Mouse (Mus musculus): ENCODE measurements around the gene Pitpnc1.

Pitpnc1 gene

GRCm38 (mm10) chr11:107237532-107237931 lies 233.0 kb downstream of the Pitpnc1 start:
- DNase-seq (ENCODE audit: low spot score in 2 of 2), result no peak

- DNase-seq (ENCODE audit: low spot score in 2 of 2), result no peak
These were observed 237.1 kb downstream of the Pitpnc1 start for GRCm38 (mm10) chr11:107233252-107233890.

- no peak for DNase-seq (ENCODE audit: low spot score in 2 of 2)
These were observed 240.4 kb downstream of the Pitpnc1 start for GRCm38 (mm10) chr11:107230128-107230527.

- no peak for DNase-seq (ENCODE audit: low spot score in 2 of 2)
These were observed 244.1 kb downstream of the Pitpnc1 start for GRCm38 (mm10) chr11:107226431-107226830.

GRCm38 (mm10) chr11:107226013-107226412 lies 244.5 kb downstream of the Pitpnc1 start:
- DNase-seq (ENCODE audit: low spot score in 2 of 2), result no peak

- DNase-seq (ENCODE audit: low spot score in 2 of 2), result no peak
These were observed 245.2 kb downstream of the Pitpnc1 start for GRCm38 (mm10) chr11:107225301-107225700.

GRCm38 (mm10) chr11:107223667-107224214 lies 246.8 kb downstream of the Pitpnc1 start:
- DNase-seq (ENCODE audit: low spot score in 2 of 2), result no peak

GRCm38 (mm10) chr11:107223169-107223561 lies 247.3 kb downstream of the Pitpnc1 start:
- peak in 1 of 2 experiments; percentile 5 for DNase-seq (ENCODE audit: low spot score in 2 of 2)

- DNase-seq (ENCODE audit: low spot score in 2 of 2), result no peak
These were observed 247.8 kb downstream of the Pitpnc1 start for GRCm38 (mm10) chr11:107222531-107223168.

- DNase-seq (ENCODE audit: low spot score in 2 of 2), result no peak
These were observed 255.4 kb downstream of the Pitpnc1 start for GRCm38 (mm10) chr11:107215111-107215510.

GRCm38 (mm10) chr11:107213745-107214144 lies 256.8 kb downstream of the Pitpnc1 start:
- no peak for DNase-seq (ENCODE audit: low spot score in 2 of 2)

- no peak for DNase-seq (ENCODE audit: low spot score in 2 of 2)
These were observed 260.7 kb downstream of the Pitpnc1 start for GRCm38 (mm10) chr11:107209818-107210217.

GRCm38 (mm10) chr11:107201773-107202172 lies 268.7 kb downstream of the Pitpnc1 start:
- no peak for DNase-seq (ENCODE audit: low spot score in 2 of 2)

- DNase-seq (ENCODE audit: low spot score in 2 of 2), result no peak
These were observed 271.2 kb downstream of the Pitpnc1 start for GRCm38 (mm10) chr11:107199281-107199680.

GRCm38 (mm10) chr11:107195334-107195733 lies 275.2 kb downstream of the Pitpnc1 start:
- no peak for DNase-seq (ENCODE audit: low spot score in 2 of 2)

- no peak for DNase-seq (ENCODE audit: low spot score in 2 of 2)
These were observed 280.1 kb downstream of the Pitpnc1 start for GRCm38 (mm10) chr11:107190376-107190775.

- peak; percentile 98 to 99 for DNase-seq (ENCODE audit: low spot score in 2 of 2)
These were observed 281.6 kb downstream of the Pitpnc1 start, which contains the start of gene Nol11 for GRCm38 (mm10) chr11:107188565-107189552. Gene Nol11, minus strand, starts transcription at chr11:107189381.

- DNase-seq (ENCODE audit: low spot score in 2 of 2), result no peak
These were observed 286.7 kb downstream of the Pitpnc1 start for GRCm38 (mm10) chr11:107183777-107184176.

GRCm38 (mm10) chr11:107161215-107161614 lies 309.3 kb downstream of the Pitpnc1 start:
- no peak for DNase-seq (ENCODE audit: low spot score in 2 of 2)

GRCm38 (mm10) chr11:107159034-107159433 lies 311.5 kb downstream of the Pitpnc1 start:
- peak in 1 of 2 experiments; percentile 26 for DNase-seq (ENCODE audit: low spot score in 2 of 2)

All from natural killer cell, adult 2 months (primary cell).